Mouse (Mus musculus) midbrain, embryonic 14.5 days (tissue): ENCODE data around the gene Cap2. TPM values are rescaled to one million over a fixed set of nuclear protein-coding genes. Genes with fewer than 3 reads are reported as not detected.
A peak's percentile ranks its signal among the peaks of the same experiment; 100 is the strongest.

Experiments used
- ATAC-seq: fragments of 200-750 bp; cut with Nextera tagmentation; 2 replicates; pipeline ENCODE4 v1.8.0; 2017; ENCODE audit warnings: moderate number of reproducible peaks, moderate library complexity; ENCODE audit not compliant: low FRiP score, low TSS enrichment
- DNase-seq: peaks from one replicate; pipeline ENCODE4 v3.0.0-alpha.2; 2015
- H3K27ac ChIP-seq: fragments of 300-500 bp; sonication (generic); replicated peaks from 2 replicates; pipeline ENCODE4 v1.5.1; 2014; ENCODE audit warnings: mild to moderate bottlenecking, low read depth, low read length, moderate library complexity
- H3K27me3 ChIP-seq: fragments of 300-500 bp; sonication (generic); 2 replicates; pipeline ENCODE4 v1.6.1; 2014; ENCODE audit warnings: low read length, control low read depth, mixed read lengths; ENCODE audit not compliant: control insufficient read depth, insufficient read depth
- H3K36me3 ChIP-seq: fragments of 300-500 bp; sonication (generic); 2 replicates; pipeline ENCODE4 v1.6.1; 2014; ENCODE audit warnings: low read length, control low read depth; ENCODE audit not compliant: control insufficient read depth, insufficient read depth
- H3K4me1 ChIP-seq: fragments of 300-500 bp; sonication (generic); 2 replicates; pipeline ENCODE4 v1.6.1; 2014; ENCODE audit warnings: mild to moderate bottlenecking, antibody characterized with exemption, low read length, control low read depth; ENCODE audit not compliant: control insufficient read depth, insufficient read depth
- H3K4me2 ChIP-seq: fragments of 300-500 bp; sonication (generic); 2 replicates; pipeline ENCODE4 v1.6.1; 2014; ENCODE audit warnings: mild to moderate bottlenecking, low read length, moderate library complexity
- H3K4me3 ChIP-seq: fragments of 300-500 bp; sonication (generic); replicated peaks from 2 replicates; pipeline ENCODE4 v1.5.1; 2014; ENCODE audit warnings: low read depth, low read length
- H3K9ac ChIP-seq: fragments of 300-500 bp; sonication (generic); replicated peaks from 2 replicates; pipeline ENCODE4 v1.6.1; 2014; ENCODE audit warnings: mild to moderate bottlenecking, low read length, moderate library complexity
- H3K9me3 ChIP-seq: fragments of 300-500 bp; sonication (generic); 2 replicates; pipeline ENCODE4 v1.6.1; 2016; ENCODE audit warnings: low read length, control low read depth, mixed read lengths; ENCODE audit not compliant: control insufficient read depth
- WGBS: fragments of 180-500 bp; shearing (Covaris S2); extraction: QIAGEN DNeasy Blood & Tissue Kit; methylation state at CpG from one replicate; pipeline ENCODE4 v1.1.7; 2014; 5-methylcytosine and 5-hydroxymethylcytosine counted together
- polyA plus RNA-seq: library from polyadenylated mRNA; unstranded; fragments of >200 nt; fragmentation: Nextera tagmentation; extraction: Ambion mirVana; gene quantifications from 2 replicates; pipeline ENCODE4 v1.2.1, GENCODE M21; 2014

Gene Cap2
- polyA plus RNA-seq, 1 experiment from 2014 or later: 6.6 TPM

DNA sequence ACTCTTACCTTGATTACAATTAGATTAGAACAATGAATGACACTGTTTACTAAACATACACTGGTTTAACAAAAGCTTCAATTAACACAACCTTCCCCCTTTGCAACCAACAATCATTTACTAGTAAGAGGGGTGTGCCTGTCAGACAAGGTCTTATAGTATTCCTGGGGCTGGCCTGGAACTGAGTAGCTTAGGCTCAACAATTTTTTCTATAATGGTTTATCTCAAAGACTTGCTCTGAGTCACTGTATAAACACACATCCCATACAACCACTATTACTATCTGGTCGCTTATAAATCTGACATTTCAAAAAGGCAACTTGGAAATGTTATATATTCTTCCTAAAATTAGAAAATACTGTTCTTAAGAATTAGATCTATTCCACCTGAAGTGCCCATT is 181.7 kb downstream of the Cap2 start:
- Histone ChIP-seq H3K9me3 (no peaks in the 10 kb centered on the region), H3K4me3 (no peak overlapping the region), H3K27ac (no peak overlapping the region), H3K9ac (no peak overlapping the region), H3K36me3 (peaks cover 70% of the 10 kb centered on the region), H3K27me3 (no peaks in the 10 kb centered on the region), H3K4me2 (no peak overlapping the region), H3K4me1 (no peaks in the 10 kb centered on the region)
- ATAC-seq (no peak), DNase-seq (no peak)
- 91% methylated on average over 1 of the region's 1 CpGs for WGBS

DNA sequence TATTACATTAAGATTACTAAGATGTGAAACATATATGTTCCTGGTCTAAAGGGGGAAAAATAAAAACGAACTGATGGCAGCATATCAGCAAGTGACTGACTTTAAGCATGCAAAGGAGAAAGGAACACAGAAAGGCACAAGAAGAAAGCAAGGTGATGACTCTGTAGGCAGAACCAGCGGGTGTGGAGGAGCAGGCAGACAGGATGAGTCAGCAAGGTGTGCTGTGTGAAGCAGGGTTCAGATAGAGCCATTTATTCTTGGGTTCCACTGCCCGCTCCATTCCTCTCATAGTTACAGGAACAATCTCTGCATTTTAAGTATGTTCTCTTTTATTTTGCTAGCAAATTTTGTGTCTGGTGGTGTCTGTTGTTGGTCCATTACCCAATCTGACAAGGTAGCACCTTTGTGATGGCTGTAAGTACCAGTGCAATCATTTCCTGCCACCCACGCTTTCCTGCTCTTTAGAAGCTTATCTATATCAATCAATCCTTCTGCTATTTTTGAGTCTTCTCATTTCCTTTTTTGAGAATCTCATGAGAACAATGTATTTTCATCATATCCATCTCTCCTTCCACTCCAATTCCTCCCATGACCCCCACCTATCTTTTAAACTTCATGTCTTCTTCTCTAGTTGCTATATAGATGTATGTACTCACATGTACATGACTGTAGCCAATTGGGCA is 189.1 kb downstream of the Cap2 start:
- no peaks in the 10 kb centered on the region for H3K9me3 ChIP-seq
- peaks cover 47% of the 10 kb centered on the region for H3K36me3 ChIP-seq
- H3K4me3 ChIP-seq: no peak overlapping the region
- no peak overlapping the region for H3K27ac ChIP-seq
- ATAC-seq: no peak
- DNase-seq: no peak
- no peak overlapping the region for H3K9ac ChIP-seq
- no peaks in the 10 kb centered on the region for H3K27me3 ChIP-seq
- 94% methylated on average over 4 of the region's 4 CpGs for WGBS
- no peak overlapping the region for H3K4me2 ChIP-seq
- H3K4me1 ChIP-seq: no peaks in the 10 kb centered on the region

DNA sequence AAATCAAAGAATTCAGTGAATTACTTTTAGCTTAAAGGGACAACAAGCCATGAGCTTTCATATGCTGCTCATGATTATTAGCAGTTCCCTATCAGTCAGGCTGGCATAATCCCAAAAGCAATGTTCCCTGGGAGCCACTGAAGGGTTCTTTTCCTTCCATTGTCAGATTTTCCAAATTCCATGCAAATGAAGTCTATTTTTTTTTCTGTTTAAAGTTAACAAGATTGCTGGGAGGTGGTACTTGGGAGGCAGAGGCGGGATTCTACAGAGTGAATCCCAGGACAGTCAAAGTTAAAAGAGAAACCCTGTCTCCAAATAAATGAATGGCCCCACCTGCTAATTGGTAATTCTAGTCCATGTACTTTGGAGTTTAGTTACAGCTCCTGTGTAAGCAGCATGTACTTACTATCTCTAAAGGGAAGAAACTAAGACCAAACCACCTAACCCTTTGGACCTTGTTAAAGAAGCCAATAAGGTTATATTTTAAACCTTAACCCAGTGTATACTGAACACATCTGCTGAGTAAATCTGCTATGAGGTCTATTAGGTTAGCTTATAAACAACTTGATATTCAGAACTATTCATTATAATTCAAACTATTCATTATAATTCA is 193.8 kb downstream of the Cap2 start:
- Histone ChIP-seq H3K36me3 (peaks cover 39% of the 10 kb centered on the region), H3K4me1 (no peaks in the 10 kb centered on the region), H3K27ac (no peak overlapping the region), H3K4me3 (no peak overlapping the region), H3K4me2 (no peak overlapping the region), H3K9me3 (no peaks in the 10 kb centered on the region), H3K9ac (no peak overlapping the region), H3K27me3 (no peaks in the 10 kb centered on the region)
- 65% methylated on average over 1 of the region's 1 CpGs for WGBS
- peak; percentile 26 for DNase-seq
- no peak for ATAC-seq

DNA sequence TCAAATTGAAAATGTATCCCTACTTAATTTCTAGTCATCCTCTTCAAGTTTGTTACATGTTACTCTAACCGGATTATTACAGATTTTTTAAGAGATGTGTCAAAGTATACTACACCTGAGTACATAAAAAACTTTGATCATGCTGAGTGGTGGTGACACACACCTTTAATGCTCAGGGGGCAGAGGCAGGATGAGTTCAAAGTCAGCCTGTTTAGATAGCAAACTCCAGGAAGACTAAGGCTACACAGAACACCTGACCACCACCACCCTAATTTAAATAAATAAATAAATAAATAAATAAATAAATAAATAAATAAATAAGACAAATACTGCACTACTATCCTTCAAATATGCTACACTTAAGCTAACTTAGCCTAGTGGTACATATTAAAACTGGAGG is 194.3 kb downstream of the Cap2 start:
- no peaks in the 10 kb centered on the region for H3K9me3 ChIP-seq
- H3K4me1 ChIP-seq: no peaks in the 10 kb centered on the region
- WGBS: 96% methylated on average over 1 of the region's 1 CpGs
- no peaks in the 10 kb centered on the region for H3K27me3 ChIP-seq
- H3K9ac ChIP-seq: no peak overlapping the region
- H3K4me3 ChIP-seq: no peak overlapping the region
- peaks cover 38% of the 10 kb centered on the region for H3K36me3 ChIP-seq
- DNase-seq (no peak), ATAC-seq (no peak)
- no peak overlapping the region for H3K27ac ChIP-seq
- H3K4me2 ChIP-seq: no peak overlapping the region

DNA sequence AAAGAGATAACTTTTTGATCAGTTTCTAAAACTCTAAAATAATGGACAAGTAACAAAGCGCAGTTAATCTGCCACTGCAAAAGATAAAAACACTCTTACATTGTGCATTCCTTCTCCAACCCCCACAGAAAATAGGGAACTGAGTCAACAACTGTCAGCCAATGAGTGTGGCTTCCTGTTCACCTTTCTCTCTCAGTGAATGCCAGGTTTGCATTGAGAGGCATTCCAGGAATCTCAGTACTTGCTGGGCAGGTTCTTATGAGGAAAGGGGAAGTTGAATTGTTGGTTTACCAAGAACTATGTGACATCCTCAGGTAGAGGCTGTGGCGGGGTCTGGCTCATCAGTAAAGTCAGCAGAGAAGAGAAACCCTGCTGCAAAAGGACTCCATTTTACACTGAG is 195.1 kb downstream of the Cap2 start:
- Histone ChIP-seq H3K4me1 (no peaks in the 10 kb centered on the region), H3K9ac (no peak overlapping the region), H3K4me3 (no peak overlapping the region), H3K36me3 (peaks cover 36% of the 10 kb centered on the region), H3K9me3 (no peaks in the 10 kb centered on the region), H3K4me2 (no peak overlapping the region), H3K27me3 (no peaks in the 10 kb centered on the region), H3K27ac (no peak overlapping the region)
- ATAC-seq (no peak), DNase-seq (no peak)
- 89% methylated on average over 2 of the region's 2 CpGs for WGBS

DNA sequence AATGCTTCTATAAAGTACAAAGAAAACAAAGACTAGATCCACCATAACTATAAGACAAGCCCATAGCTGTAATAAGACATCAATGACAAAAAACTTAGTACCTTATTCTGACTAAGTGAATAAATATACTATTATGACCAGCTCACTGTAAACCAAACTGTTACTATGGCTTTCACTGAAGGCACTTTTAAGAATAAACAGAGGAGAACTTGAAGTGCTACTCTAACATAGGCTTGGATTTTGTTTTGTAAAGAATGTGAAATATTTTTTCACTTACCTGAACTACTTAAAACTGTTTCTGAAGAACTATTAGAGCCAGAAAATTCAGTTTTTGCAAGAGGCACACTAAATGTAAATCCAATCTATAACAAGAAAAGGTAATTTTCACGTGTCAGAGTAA is 197.7 kb downstream of the Cap2 start:
- Histone ChIP-seq H3K4me1 (no peaks in the 10 kb centered on the region), H3K27me3 (no peaks in the 10 kb centered on the region), H3K27ac (no peak overlapping the region), H3K4me2 (no peak overlapping the region), H3K4me3 (no peak overlapping the region), H3K36me3 (peaks cover 37% of the 10 kb centered on the region), H3K9ac (no peak overlapping the region), H3K9me3 (no peaks in the 10 kb centered on the region)
- 94% methylated on average over 1 of the region's 1 CpGs for WGBS
- DNase-seq: no peak
- no peak for ATAC-seq

Other genes starting within 250 kb of the Cap2 start
- gene Stmnd1, start 228.1 kb upstream of the Cap2 start, polyA plus RNA-seq: not detected in 2 replicates
- gene Rbm24, start 83.4 kb upstream of the Cap2 start, polyA plus RNA-seq: 3.6 and 4.0 TPM in 2 replicates
- 19.2 and 27.0 TPM in 2 replicates for gene Fam8a1, start 167.7 kb downstream of the Cap2 start, polyA plus RNA-seq
- 30.2 and 30.4 TPM in 2 replicates for gene Nup153, start 226.1 kb downstream of the Cap2 start, polyA plus RNA-seq